Mouse (Mus musculus) liver, embryonic 14.5 days (tissue): ENCODE results near the gene Ing4.

ENCODE experiments used
- CTCF ChIP-seq: IDR thresholded peaks from 2 replicates; pipeline ENCODE4 v1.5.1; 2016; ENCODE audit warnings: antibody characterized with exemption, low read depth, control low read depth
- EP300 ChIP-seq: IDR thresholded peaks from 2 replicates; pipeline ENCODE4 v1.6.1; 2016; ENCODE audit warnings: antibody characterized with exemption, low read depth

- TF ChIP-seq CTCF, result no peak
- TF ChIP-seq EP300, result no peak
Observed at GRCm38 (mm10) chr6:125081394-125081793, 41.8 kb downstream of the Ing4 start.
